Mouse (Mus musculus): ENCODE results near the gene Anxa5.

DNA sequence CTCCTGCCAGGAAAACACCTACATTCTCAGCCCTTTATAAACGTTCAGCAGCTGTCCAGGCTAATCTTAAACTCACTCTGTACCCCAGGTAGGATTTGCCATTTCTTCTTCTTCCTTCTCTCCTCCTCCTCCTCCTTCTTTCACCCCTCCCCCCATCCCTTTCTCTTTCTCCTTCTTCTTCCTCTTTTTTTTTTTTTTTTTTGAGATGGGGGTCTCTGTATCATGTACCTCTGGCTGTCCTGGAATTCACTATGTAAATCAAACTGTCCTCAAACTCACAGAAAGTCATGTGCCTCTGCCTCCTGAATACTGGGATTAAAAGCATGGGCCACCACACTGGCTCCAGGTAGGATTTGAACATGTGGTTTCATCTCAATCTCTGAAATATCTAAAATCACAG, 13.3 kb downstream of the Anxa5 start:
- no peak for TF ChIP-seq CTCF (IDR thresholded peaks at IDR 0.05)
- no peak for TF ChIP-seq POLR2A (IDR thresholded peaks at IDR 0.05; ENCODE audit: insufficient read depth, low read depth, low read length)
- no peak for TF ChIP-seq EP300 (IDR thresholded peaks at IDR 0.05; ENCODE audit: insufficient read depth, low read depth, low read length)

Data from heart, adult 2 months (tissue).